In the genomic region with DNA sequence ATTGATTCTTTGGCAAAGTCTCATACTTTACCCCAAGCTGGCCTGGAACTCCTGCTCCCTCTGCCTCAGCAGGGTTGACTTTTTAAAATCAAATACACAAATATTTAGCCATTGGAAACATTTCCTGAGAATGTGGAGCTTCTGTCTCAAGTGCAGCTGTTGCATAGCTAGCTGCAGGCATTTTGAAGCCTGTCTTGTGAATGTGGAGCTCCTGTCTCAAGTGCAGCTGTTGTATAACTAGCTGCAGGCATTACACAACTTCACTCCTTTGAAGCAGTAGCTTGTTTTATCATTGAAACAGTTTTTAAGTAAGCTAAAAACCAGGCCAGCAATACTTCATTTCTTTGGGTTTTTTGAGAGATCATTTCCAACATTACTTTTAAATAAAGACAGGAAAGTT, we compare ENCODE assay signal across 8 mouse cellular contexts. TPM values are rescaled to one million over a fixed set of nuclear protein-coding genes. Genes with fewer than 3 reads are reported as not detected.
DNase-seq lines count a peak whose midpoint lies in the region; ATAC-seq lines count a peak whose summit lies in the region.

No protein-coding gene starts in this region.

- no peaks in the 10 kb centered on the region for H3K9me3 ChIP-seq in limb, embryonic 11.5 days (ENCODE audit: control insufficient read depth, low read length)
- no peaks in the 10 kb centered on the region for H3K9me3 ChIP-seq in limb, embryonic 10.5 days (replicated peaks)
- H3K9me3 ChIP-seq in embryonic facial prominence, embryonic 13.5 days = no peaks in the 10 kb centered on the region
- no peaks in the 10 kb centered on the region for H3K9me3 ChIP-seq in kidney, embryonic 16.5 days (ENCODE audit: low read length)

- H3K4me1 ChIP-seq in limb, embryonic 11.5 days (ENCODE audit: control insufficient read depth, insufficient read depth, low read length) = no peaks in the 10 kb centered on the region
- 0 out of 2 replicates have a peak, but pooled peaks cover 5% of the 10 kb centered on the region for H3K4me1 ChIP-seq in limb, embryonic 10.5 days
- H3K4me1 ChIP-seq in embryonic facial prominence, embryonic 13.5 days = peaks cover 5% of the 10 kb centered on the region; the same call in 1 of the 2 replicates
- H3K4me1 ChIP-seq in kidney, embryonic 16.5 days (ENCODE audit: insufficient read depth, low read length) = no peaks in the 10 kb centered on the region

- no peak overlapping the region for H3K27ac ChIP-seq in limb, embryonic 11.5 days (replicated peaks; ENCODE audit: low read depth, low read length)
- H3K27ac ChIP-seq in limb, embryonic 10.5 days = no peak overlapping the region
- H3K27ac ChIP-seq in embryonic facial prominence, embryonic 13.5 days = no peak overlapping the region; the same call in 1 of the 2 replicates
- H3K27ac ChIP-seq in kidney, embryonic 16.5 days (ENCODE audit: low read length) = peak overlapping the region; percentile 71

- DNase-seq in limb, embryonic 11.5 days (ENCODE audit: low spot score) = no peak
- DNase-seq in limb, embryonic 10.5 days (ENCODE audit: low spot score) = no peak
- peak; percentile 59 to 64 for DNase-seq in lung, postnatal 4 days
- peak; percentile 43 for DNase-seq in yolk sac, embryonic 10.5 days (ENCODE audit: low spot score)
- DNase-seq in cerebellum, adult 9-11 months = no peak
- DNase-seq in right cerebral cortex, postnatal 36 days (ENCODE audit: low spot score in 2 of 2) = no peak

- H3K9ac ChIP-seq in limb, embryonic 11.5 days (ENCODE audit: low read length) = no peak overlapping the region
- H3K9ac ChIP-seq in embryonic facial prominence, embryonic 13.5 days = 0 out of 2 replicates have a peak overlapping the region, but pooled peaks have one; percentile 49
- peak overlapping the region; percentile 62 for H3K9ac ChIP-seq in kidney, embryonic 16.5 days (replicated peaks; ENCODE audit: low read length)

- H3K36me3 ChIP-seq in limb, embryonic 11.5 days (ENCODE audit: control insufficient read depth, insufficient read depth, low read length) = no peaks in the 10 kb centered on the region
- no peaks in the 10 kb centered on the region for H3K36me3 ChIP-seq in limb, embryonic 10.5 days
- H3K36me3 ChIP-seq in embryonic facial prominence, embryonic 13.5 days = peaks cover 7% of the 10 kb centered on the region; the same call in 1 of the 2 replicates
- peaks cover 22% of the 10 kb centered on the region; the same call in 1 of the 2 replicates for H3K36me3 ChIP-seq in kidney, embryonic 16.5 days (ENCODE audit: insufficient read depth, low read length)

- no peaks in the 10 kb centered on the region for H3K27me3 ChIP-seq in limb, embryonic 11.5 days (ENCODE audit: control insufficient read depth, insufficient read depth, low read length)
- H3K27me3 ChIP-seq in limb, embryonic 10.5 days (ENCODE audit: low read depth, poor library complexity, severe bottlenecking) = no peaks in the 10 kb centered on the region
- H3K27me3 ChIP-seq in embryonic facial prominence, embryonic 13.5 days = no peaks in the 10 kb centered on the region
- no peaks in the 10 kb centered on the region for H3K27me3 ChIP-seq in kidney, embryonic 16.5 days (ENCODE audit: insufficient read depth, low read length)

- H3K4me2 ChIP-seq in limb, embryonic 11.5 days (ENCODE audit: low read depth, severe bottlenecking) = peak overlapping the region; percentile 2; the same call in 1 of the 2 replicates
- peak overlapping the region; percentile 47 for H3K4me2 ChIP-seq in embryonic facial prominence, embryonic 13.5 days
- peak overlapping the region; percentile 54 for H3K4me2 ChIP-seq in kidney, embryonic 16.5 days (replicated peaks; ENCODE audit: low read depth, low read length)

- H3K4me3 ChIP-seq in limb, embryonic 11.5 days (ENCODE audit: low read depth, low read length) = no peak overlapping the region
- no peak overlapping the region for H3K4me3 ChIP-seq in limb, embryonic 10.5 days
- H3K4me3 ChIP-seq in embryonic facial prominence, embryonic 13.5 days = peak overlapping the region; percentile 24
- peak overlapping the region; percentile 50 for H3K4me3 ChIP-seq in kidney, embryonic 16.5 days (ENCODE audit: low read length)

- no peak for ATAC-seq in limb, embryonic 11.5 days (ENCODE audit: insufficient number of reproducible peaks, low FRiP score, low TSS enrichment, low read depth)
- no peak for ATAC-seq in embryonic facial prominence, embryonic 13.5 days (ENCODE audit: insufficient number of reproducible peaks, insufficient read depth, low FRiP score, low TSS enrichment, low read depth)
- ATAC-seq in kidney, embryonic 16.5 days (ENCODE audit: low FRiP score, low TSS enrichment) = no peak

RNA-seq across cellular contexts. Expression of a gene that starts 1.3 kb away (rescaled TPM):
- 0.16 TPM in 1 of 2 replicates, not detected in the other for polyA plus RNA-seq in limb, embryonic 11.5 days (2014; fragmentation: Nextera tagmentation; extraction: Ambion mirVana)
- not detected in 2 replicates for polyA plus RNA-seq in limb, embryonic 10.5 days (2016; fragmentation: Nextera tagmentation; extraction: Ambion mirVana)
- polyA plus RNA-seq in embryonic facial prominence, embryonic 13.5 days (2015; fragmentation: Nextera tagmentation; extraction: Ambion mirVana) = 0.28 and 0.58 TPM in 2 replicates
- polyA plus RNA-seq in kidney, embryonic 16.5 days (2015; fragmentation: Nextera tagmentation; extraction: Ambion mirVana) = 0.90 and 0.91 TPM in 2 replicates

Comparison
In these comparisons a context has a peak if more than half of its experiments do, and no peak if none do; other contexts are left out.
1. DNase-seq: peak in lung, postnatal 4 days (2 of 2) and yolk sac, embryonic 10.5 days (single experiment); none in limb, embryonic 11.5 days (single experiment), limb, embryonic 10.5 days (single experiment), cerebellum, adult 9-11 months (single experiment) and right cerebral cortex, postnatal 36 days (0 of 2).
2. H3K4me2 ChIP-seq: peak in every context shown above with its lines; median percentile 54 in kidney, embryonic 16.5 days; 47 in embryonic facial prominence, embryonic 13.5 days; 2 in limb, embryonic 11.5 days.
3. H3K4me3 ChIP-seq: peak in embryonic facial prominence, embryonic 13.5 days (single experiment) and kidney, embryonic 16.5 days (single experiment); none in limb, embryonic 11.5 days (single experiment) and limb, embryonic 10.5 days (single experiment).